Mouse (Mus musculus): ENCODE results near the gene Phkg2.

DNA sequence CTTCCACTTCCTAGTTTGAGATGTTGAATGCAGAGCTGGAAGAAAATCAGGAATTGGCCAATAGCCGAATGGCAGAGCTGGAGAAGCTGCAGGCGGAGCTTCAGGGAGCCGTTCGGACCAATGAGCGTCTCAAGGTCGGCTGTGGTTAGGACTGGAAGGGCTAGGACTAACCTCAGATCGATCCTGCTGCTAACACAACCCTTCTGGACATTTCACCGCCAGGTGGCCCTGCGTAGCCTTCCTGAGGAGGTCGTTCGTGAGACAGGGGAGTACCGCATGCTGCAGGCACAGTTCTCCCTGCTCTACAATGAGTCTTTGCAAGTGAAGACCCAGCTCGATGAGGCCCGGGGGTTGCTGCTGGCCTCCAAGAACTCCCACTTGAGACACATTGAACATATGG lies 19.4 kb downstream of the Phkg2 start:
- TF ChIP-seq CTCF (IDR thresholded peaks at IDR 0.05; ENCODE audit: control insufficient read depth, insufficient read depth, insufficient replicate concordance, low read depth, low read length), result no peak
- TF ChIP-seq POLR2A (IDR thresholded peaks at IDR 0.05; ENCODE audit: control insufficient read depth, low read depth, low read length), result no peak

All from testis, adult 2 months (tissue).